Mouse (Mus musculus): ENCODE results near the gene Agrn.

Gene Agrn

GRCm38 (mm10) chr4:156202462-156202893, 5.2 kb upstream of the Agrn start:
- in situ Hi-C loops (cut with MseI, MboI): no loop called here

GRCm38 (mm10) chr4:156200623-156201475, 3.6 kb upstream of the Agrn start, which contains the start of gene Isg15:
TSS of gene Isg15 (minus strand) at chr4:156200818.
- in situ Hi-C loops (cut with MseI, MboI): no loop called here

- in situ Hi-C loops (cut with MseI, MboI): no loop called here
These were observed 529 bp upstream of the Agrn start for GRCm38 (mm10) chr4:156197829-156198205.

- in situ Hi-C loops (cut with MseI, MboI): no loop called here
These were observed 1.1 kb downstream of the Agrn start for GRCm38 (mm10) chr4:156195927-156196870.

GRCm38 (mm10) chr4:156194346-156194745, 2.9 kb downstream of the Agrn start:
- in situ Hi-C loops (cut with MseI, MboI): no loop called here

- in situ Hi-C loops (cut with MseI, MboI): no loop called here
These were observed 3.4 kb downstream of the Agrn start for GRCm38 (mm10) chr4:156193906-156194305.

GRCm38 (mm10) chr4:156193200-156193590, 4.1 kb downstream of the Agrn start:
- in situ Hi-C loops (cut with MseI, MboI): no loop called here

GRCm38 (mm10) chr4:156192421-156193199, 4.7 kb downstream of the Agrn start:
- in situ Hi-C loops (cut with MseI, MboI): no loop called here

- in situ Hi-C loops (cut with MseI, MboI): no loop called here
These were observed 8.4 kb downstream of the Agrn start for GRCm38 (mm10) chr4:156188811-156189323.

- in situ Hi-C loops (cut with MseI, MboI): no loop called here
These were observed 9.0 kb downstream of the Agrn start for GRCm38 (mm10) chr4:156188162-156188810.

- in situ Hi-C loops (cut with MseI, MboI): no loop called here
These were observed 11.1 kb downstream of the Agrn start for GRCm38 (mm10) chr4:156185950-156186850.

GRCm38 (mm10) chr4:156185456-156185949, 11.8 kb downstream of the Agrn start:
- in situ Hi-C loops (cut with MseI, MboI): no loop called here

GRCm38 (mm10) chr4:156184291-156184954, 12.9 kb downstream of the Agrn start:
- in situ Hi-C loops (cut with MseI, MboI): no loop called here

- in situ Hi-C loops (cut with MseI, MboI): no loop called here
These were observed 13.5 kb downstream of the Agrn start for GRCm38 (mm10) chr4:156183747-156184146.

- in situ Hi-C loops (cut with MseI, MboI): no loop called here
These were observed 19.7 kb downstream of the Agrn start for GRCm38 (mm10) chr4:156177630-156178029.

GRCm38 (mm10) chr4:156171828-156172227, 25.5 kb downstream of the Agrn start:
- in situ Hi-C loops (cut with MseI, MboI): no loop called here

GRCm38 (mm10) chr4:156169129-156169528, 28.2 kb downstream of the Agrn start:
- in situ Hi-C loops (cut with MseI, MboI): no loop called here

- in situ Hi-C loops (cut with MseI, MboI): no loop called here
These were observed 28.7 kb downstream of the Agrn start for GRCm38 (mm10) chr4:156168611-156169010.

GRCm38 (mm10) chr4:156166477-156166876, 30.8 kb downstream of the Agrn start:
- in situ Hi-C loops (cut with MseI, MboI): no loop called here

All from mouse trophoblast stem cell (cell line).